Mouse (Mus musculus) forebrain, postnatal 0 days (tissue): ENCODE measurements at regions not wholly inside any gene's neighbourhood (a gene's known extent, or its start where the extent isn't known, plus 50 kb on each side); places are given as distances from the start of the nearest gene placed in this dataset.

ENCODE experiments used
- ATAC-seq: fragments of 200-750 bp; cut with Nextera tagmentation; 2 replicates; pipeline ENCODE4 v1.8.0; 2017; ENCODE audit warnings: mild to moderate bottlenecking, moderate library complexity
- DNase-seq: peaks from one replicate; pipeline ENCODE4 v3.0.0-alpha.2; 2015
- H3K27ac ChIP-seq: fragments of 300-500 bp; sonication (generic); 2 replicates; pipeline ENCODE4 v1.5.1; 2014; ENCODE audit warnings: low read depth, mild to moderate bottlenecking, antibody characterized with exemption, low read length, moderate library complexity, mixed read lengths
- H3K27me3 ChIP-seq: fragments of 300-500 bp; sonication (generic); 2 replicates; pipeline ENCODE4 v1.6.1; 2014; ENCODE audit warnings: mild to moderate bottlenecking, low read length, mixed read lengths; ENCODE audit not compliant: insufficient read depth
- H3K36me3 ChIP-seq: fragments of 300-500 bp; sonication (generic); 2 replicates; pipeline ENCODE4 v1.6.1; 2014; ENCODE audit warnings: mild to moderate bottlenecking, moderate library complexity; ENCODE audit not compliant: insufficient read depth
- H3K4me1 ChIP-seq: fragments of 300-500 bp; sonication (generic); 2 replicates; pipeline ENCODE4 v1.6.1; 2014; ENCODE audit warnings: antibody characterized with exemption; ENCODE audit not compliant: insufficient read depth
- H3K4me2 ChIP-seq: fragments of 300-500 bp; sonication (generic); 2 replicates; pipeline ENCODE4 v1.6.1; 2014; ENCODE audit warnings: low read depth, mild to moderate bottlenecking, moderate library complexity
- H3K4me3 ChIP-seq: fragments of 300-500 bp; sonication (generic); 2 replicates; pipeline ENCODE4 v1.5.1; 2014; ENCODE audit warnings: low read depth, low read length, mixed read lengths
- H3K9ac ChIP-seq: fragments of 300-500 bp; sonication (generic); 2 replicates; pipeline ENCODE4 v1.6.1; 2014; ENCODE audit warnings: mild to moderate bottlenecking
- H3K9me3 ChIP-seq: fragments of 300-500 bp; sonication (generic); 2 replicates; pipeline ENCODE4 v1.6.1; 2016; ENCODE audit warnings: low read length
- CTCF ChIP-seq: sonication (generic); IDR thresholded peaks from 2 replicates; pipeline ENCODE4 v1.5.1; 2016; ENCODE audit warnings: antibody characterized with exemption, control low read depth, low read depth
- WGBS: fragments of 180-500 bp; shearing (Covaris S2); extraction: QIAGEN DNeasy Blood & Tissue Kit; methylation state at CpG from one replicate; pipeline ENCODE4 v1.1.7; 2014; 5-methylcytosine and 5-hydroxymethylcytosine counted together

GRCm38 (mm10) chr2:61527127-61527526, 51.3 kb upstream of the Tank start:
- H3K9ac ChIP-seq: no peak overlapping the region
- no peak overlapping the region for H3K4me2 ChIP-seq
- no peaks in the 10 kb centered on the region for H3K9me3 ChIP-seq
- H3K36me3 ChIP-seq: no peaks in the 10 kb centered on the region
- TF ChIP-seq CTCF: no peak
- DNase-seq (no peak), ATAC-seq (no peak)
- no peak overlapping the region for H3K27ac ChIP-seq
- no peaks in the 10 kb centered on the region for H3K4me1 ChIP-seq
- H3K27me3 ChIP-seq: no peaks in the 10 kb centered on the region
- H3K4me3 ChIP-seq: no peak overlapping the region
- 91% methylated on average over 3 of the region's 3 CpGs for WGBS

GRCm38 (mm10) chr2:61524060-61524734, 54.2 kb upstream of the Tank start:
- Histone ChIP-seq H3K4me2 (no peak overlapping the region), H3K27ac (no peak overlapping the region), H3K27me3 (no peaks in the 10 kb centered on the region), H3K9ac (no peak overlapping the region), H3K4me1 (no peaks in the 10 kb centered on the region), H3K9me3 (no peaks in the 10 kb centered on the region), H3K4me3 (no peak overlapping the region), H3K36me3 (no peaks in the 10 kb centered on the region)
- 85% methylated on average over 6 of the region's 6 CpGs for WGBS
- no peak for DNase-seq
- TF ChIP-seq CTCF: no peak
- ATAC-seq: no peak

GRCm38 (mm10) chr2:61514445-61515123, 63.8 kb upstream of the Tank start:
- no peak for TF ChIP-seq CTCF
- no peaks in the 10 kb centered on the region for H3K27me3 ChIP-seq
- H3K4me3 ChIP-seq: no peak overlapping the region
- H3K9me3 ChIP-seq: no peaks in the 10 kb centered on the region
- H3K4me1 ChIP-seq: no peaks in the 10 kb centered on the region
- H3K27ac ChIP-seq: no peak overlapping the region
- no peak overlapping the region for H3K9ac ChIP-seq
- no peak for DNase-seq
- 95% methylated on average over 6 of the region's 6 CpGs for WGBS
- H3K4me2 ChIP-seq: no peak overlapping the region
- H3K36me3 ChIP-seq: no peaks in the 10 kb centered on the region
- ATAC-seq: no peak

- Histone ChIP-seq H3K4me2 (no peak overlapping the region), H3K9ac (no peak overlapping the region)
- no peak for ATAC-seq
Measured at GRCm38 (mm10) chr2:61513787-61514444, 64.5 kb upstream of the Tank start.

GRCm38 (mm10) chr2:61503594-61503993, 74.8 kb upstream of the Tank start:
- H3K9me3 ChIP-seq: no peaks in the 10 kb centered on the region
- H3K4me3 ChIP-seq: no peak overlapping the region
- DNase-seq (no peak), ATAC-seq (no peak)
- no peak for TF ChIP-seq CTCF
- no peak overlapping the region for H3K9ac ChIP-seq
- no peaks in the 10 kb centered on the region for H3K4me1 ChIP-seq
- no peaks in the 10 kb centered on the region for H3K27me3 ChIP-seq
- no peaks in the 10 kb centered on the region for H3K36me3 ChIP-seq
- H3K27ac ChIP-seq: no peak overlapping the region
- 89% methylated on average over 4 of the region's 4 CpGs for WGBS
- H3K4me2 ChIP-seq: no peak overlapping the region

More at GRCm38 (mm10) chr2:61513787-61514444, 64.5 kb upstream of the Tank start:
- Histone ChIP-seq H3K27ac (no peak overlapping the region), H3K9me3 (no peaks in the 10 kb centered on the region), H3K27me3 (no peaks in the 10 kb centered on the region), H3K36me3 (no peaks in the 10 kb centered on the region), H3K4me3 (no peak overlapping the region), H3K4me1 (no peaks in the 10 kb centered on the region)
- DNase-seq: no peak
- WGBS: 75% methylated on average over 12 of the region's 12 CpGs
- TF ChIP-seq CTCF: no peak

GRCm38 (mm10) chr2:61501922-61502321, 76.5 kb upstream of the Tank start:
- Histone ChIP-seq H3K9ac (no peak overlapping the region), H3K9me3 (no peaks in the 10 kb centered on the region), H3K36me3 (no peaks in the 10 kb centered on the region), H3K27ac (no peak overlapping the region), H3K4me1 (no peaks in the 10 kb centered on the region), H3K4me3 (no peak overlapping the region), H3K4me2 (no peak overlapping the region), H3K27me3 (no peaks in the 10 kb centered on the region)
- 94% methylated on average over 5 of the region's 5 CpGs for WGBS
- DNase-seq: no peak
- TF ChIP-seq CTCF: no peak
- ATAC-seq: no peak

- ATAC-seq (no peak), DNase-seq (no peak)
- Histone ChIP-seq H3K27me3 (no peaks in the 10 kb centered on the region), H3K27ac (no peak overlapping the region), H3K4me3 (no peak overlapping the region), H3K36me3 (no peaks in the 10 kb centered on the region), H3K4me1 (no peaks in the 10 kb centered on the region), H3K4me2 (no peak overlapping the region), H3K9ac (no peak overlapping the region), H3K9me3 (no peaks in the 10 kb centered on the region)
- WGBS: 94% methylated on average over 1 of the region's 1 CpGs
- no peak for TF ChIP-seq CTCF
Measured at GRCm38 (mm10) chr2:61499266-61499665, 79.1 kb upstream of the Tank start.
